Mouse (Mus musculus): ENCODE data around the gene Mob2. TPM values are rescaled to one million over a fixed set of nuclear protein-coding genes. Genes with fewer than 3 reads are reported as not detected.
A peak's percentile ranks its signal among the peaks of the same experiment; 100 is the strongest.

Mob2 gene
- polyA plus RNA-seq, 1 experiment from 2014 or later: 64.6 TPM

GRCm38 (mm10) chr7:142045344-142045743 is 15.5 kb downstream of the Mob2 start:
- Histone ChIP-seq H3K27me3 (replicated peaks) (no peaks in the 10 kb centered on the region), H3K9ac (no peak overlapping the region), H3K4me3 (no peak overlapping the region), H3K36me3 (peaks cover 32% of the 10 kb centered on the region), H3K4me1 (peaks cover 14% of the 10 kb centered on the region), H3K9me3 (replicated peaks) (no peaks in the 10 kb centered on the region), H3K27ac (no peak overlapping the region), H3K4me2 (no peak overlapping the region)
- WGBS (ENCODE audit: insufficient replicate concordance): 75% methylated on average over 2 of the region's 2 CpGs
- ATAC-seq: no peak

GRCm38 (mm10) chr7:142040756-142041155 is 20.1 kb downstream of the Mob2 start:
- Histone ChIP-seq H3K9me3 (replicated peaks) (no peaks in the 10 kb centered on the region), H3K4me2 (no peak overlapping the region), H3K4me1 (peaks cover 15% of the 10 kb centered on the region), H3K36me3 (peaks cover 23% of the 10 kb centered on the region; the same call in 1 of the 2 replicates), H3K4me3 (no peak overlapping the region), H3K9ac (no peak overlapping the region), H3K27ac (no peak overlapping the region), H3K27me3 (replicated peaks) (no peaks in the 10 kb centered on the region)
- no peak for ATAC-seq
- 87% methylated on average over 3 of the region's 3 CpGs for WGBS (ENCODE audit: insufficient replicate concordance)

GRCm38 (mm10) chr7:142037553-142038170 is 23.2 kb downstream of the Mob2 start:
- 78% methylated on average over 4 of the region's 4 CpGs for WGBS (ENCODE audit: insufficient replicate concordance)
- H3K27me3 ChIP-seq (replicated peaks): no peaks in the 10 kb centered on the region
- peak; percentile 80 for ATAC-seq
- H3K27ac ChIP-seq: no peak overlapping the region
- no peak overlapping the region for H3K4me3 ChIP-seq
- H3K9me3 ChIP-seq (replicated peaks): no peaks in the 10 kb centered on the region
- H3K9ac ChIP-seq: no peak overlapping the region
- peaks cover 16% of the 10 kb centered on the region; the same call in 1 of the 2 replicates for H3K36me3 ChIP-seq
- peaks cover 25% of the 10 kb centered on the region for H3K4me1 ChIP-seq
- H3K4me2 ChIP-seq: no peak overlapping the region

GRCm38 (mm10) chr7:142035048-142035811 is 25.6 kb downstream of the Mob2 start:
- Histone ChIP-seq H3K9ac (no peak overlapping the region), H3K36me3 (peaks cover 16% of the 10 kb centered on the region; the same call in 1 of the 2 replicates), H3K9me3 (replicated peaks) (no peaks in the 10 kb centered on the region), H3K4me2 (no peak overlapping the region), H3K27ac (no peak overlapping the region), H3K27me3 (replicated peaks) (no peaks in the 10 kb centered on the region), H3K4me3 (no peak overlapping the region), H3K4me1 (peaks cover 16% of the 10 kb centered on the region)
- ATAC-seq: no peak
- 59% methylated on average over 2 of the region's 2 CpGs for WGBS (ENCODE audit: insufficient replicate concordance)

GRCm38 (mm10) chr7:142034198-142034597 is 26.7 kb downstream of the Mob2 start:
- no peak overlapping the region for H3K4me3 ChIP-seq
- H3K4me2 ChIP-seq: no peak overlapping the region
- WGBS (ENCODE audit: insufficient replicate concordance): 71% methylated on average over 2 of the region's 2 CpGs
- ATAC-seq: no peak
- peaks cover 14% of the 10 kb centered on the region; the same call in 1 of the 2 replicates for H3K36me3 ChIP-seq
- H3K9ac ChIP-seq: no peak overlapping the region
- no peaks in the 10 kb centered on the region for H3K27me3 ChIP-seq (replicated peaks)
- no peaks in the 10 kb centered on the region for H3K9me3 ChIP-seq (replicated peaks)
- H3K27ac ChIP-seq: no peak overlapping the region
- H3K4me1 ChIP-seq: 0 out of 2 replicates have a peak, but pooled peaks cover 10% of the 10 kb centered on the region

DNA sequence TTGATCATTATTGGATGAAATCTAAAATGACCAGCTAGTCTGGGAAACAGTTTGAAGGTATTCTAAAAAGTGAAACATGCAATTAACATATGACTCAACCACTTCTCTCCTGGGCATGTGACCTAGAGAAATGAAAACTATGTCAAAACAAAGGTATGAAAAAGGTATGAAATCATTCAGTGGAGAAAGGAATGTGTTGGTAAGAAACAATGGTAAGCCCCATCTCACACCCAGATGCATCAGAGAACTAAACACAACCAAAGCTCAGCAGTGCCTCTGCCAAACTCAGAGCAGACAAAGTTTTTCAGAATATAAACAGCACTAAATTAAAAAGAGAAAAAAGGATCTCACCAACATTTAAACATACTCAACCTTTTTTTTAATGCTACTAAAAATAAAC is 30.8 kb downstream of the Mob2 start:
- ATAC-seq: no peak
- H3K9ac ChIP-seq: no peak overlapping the region
- H3K4me1 ChIP-seq: peaks cover 36% of the 10 kb centered on the region
- H3K27ac ChIP-seq: no peak overlapping the region
- H3K4me3 ChIP-seq: no peak overlapping the region
- no peaks in the 10 kb centered on the region for H3K27me3 ChIP-seq (replicated peaks)
- no peak overlapping the region for H3K4me2 ChIP-seq
- no peaks in the 10 kb centered on the region for H3K36me3 ChIP-seq
- no peaks in the 10 kb centered on the region for H3K9me3 ChIP-seq (replicated peaks)

- WGBS (ENCODE audit: insufficient replicate concordance): 85% methylated on average over 4 of the region's 4 CpGs
- peak overlapping the region; percentile 33 for H3K4me3 ChIP-seq
- H3K9ac ChIP-seq: peak overlapping the region; percentile 25; the same call in 1 of the 2 replicates
- peak overlapping the region; percentile 49 for H3K4me2 ChIP-seq
- H3K9me3 ChIP-seq (replicated peaks): no peaks in the 10 kb centered on the region
- H3K27ac ChIP-seq: peak overlapping the region; percentile 80
- peak; percentile 92 for ATAC-seq
- H3K4me1 ChIP-seq: peaks cover 44% of the 10 kb centered on the region
- 0 out of 2 replicates have a peak, but pooled peaks cover 9% of the 10 kb centered on the region for H3K36me3 ChIP-seq
- H3K27me3 ChIP-seq (replicated peaks): no peaks in the 10 kb centered on the region
Observed at GRCm38 (mm10) chr7:142025926-142026325, 34.9 kb downstream of the Mob2 start.

- H3K4me2 ChIP-seq: peak overlapping the region; percentile 49
- no peak for ATAC-seq
- H3K27ac ChIP-seq: peak overlapping the region; percentile 80
- peak overlapping the region; percentile 18; the same call in 1 of the 2 replicates for H3K9ac ChIP-seq
- H3K9me3 ChIP-seq (replicated peaks): no peaks in the 10 kb centered on the region
- H3K27me3 ChIP-seq (replicated peaks): no peaks in the 10 kb centered on the region
- peaks cover 51% of the 10 kb centered on the region for H3K4me1 ChIP-seq
- WGBS (ENCODE audit: insufficient replicate concordance): 81% methylated on average over 2 of the region's 2 CpGs
- H3K36me3 ChIP-seq: peaks cover 17% of the 10 kb centered on the region
- H3K4me3 ChIP-seq: peak overlapping the region; percentile 33
Observed at GRCm38 (mm10) chr7:142025196-142025595, 35.7 kb downstream of the Mob2 start.

DNA sequence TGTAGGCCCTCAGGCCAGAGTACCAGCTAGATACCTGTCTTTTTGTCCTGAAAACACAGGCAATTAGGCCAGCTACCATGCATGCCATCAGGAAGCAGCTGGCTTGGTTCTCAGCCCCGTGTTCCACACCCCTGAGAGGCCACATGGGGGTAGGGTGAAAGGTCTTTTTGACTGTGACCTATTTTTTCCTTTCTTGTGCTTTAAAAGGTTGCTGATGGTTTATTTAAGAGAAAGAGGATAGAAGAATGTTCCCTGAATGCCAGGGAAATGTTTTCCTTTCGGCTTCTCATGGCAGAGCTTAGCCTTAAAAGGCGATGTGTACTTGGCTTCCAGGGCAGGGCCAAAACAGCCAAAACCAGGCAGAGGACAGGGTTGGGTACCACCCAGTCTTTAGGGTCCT is 40.0 kb downstream of the Mob2 start:
- no peak overlapping the region for H3K4me2 ChIP-seq
- no peak overlapping the region for H3K27ac ChIP-seq
- H3K9me3 ChIP-seq (replicated peaks): no peaks in the 10 kb centered on the region
- no peak for ATAC-seq
- no peak overlapping the region for H3K4me3 ChIP-seq
- no peak overlapping the region for H3K9ac ChIP-seq
- H3K4me1 ChIP-seq: peaks cover 53% of the 10 kb centered on the region
- 71% methylated on average over 3 of the region's 3 CpGs for WGBS (ENCODE audit: insufficient replicate concordance)
- H3K27me3 ChIP-seq (replicated peaks): no peaks in the 10 kb centered on the region
- H3K36me3 ChIP-seq: peaks cover 23% of the 10 kb centered on the region

- peak; percentile 72 for ATAC-seq
- peaks cover 34% of the 10 kb centered on the region for H3K36me3 ChIP-seq
- 51% methylated on average over 2 of the region's 2 CpGs for WGBS (ENCODE audit: insufficient replicate concordance)
Observed at GRCm38 (mm10) chr7:142019699-142020098, 41.2 kb downstream of the Mob2 start.

GRCm38 (mm10) chr7:142016562-142016961 is 44.3 kb downstream of the Mob2 start:
- WGBS (ENCODE audit: insufficient replicate concordance): 49% methylated on average over 1 of the region's 1 CpGs
- peaks cover 34% of the 10 kb centered on the region for H3K4me1 ChIP-seq
- H3K9me3 ChIP-seq (replicated peaks): no peaks in the 10 kb centered on the region
- H3K27me3 ChIP-seq (replicated peaks): no peaks in the 10 kb centered on the region
- H3K9ac ChIP-seq: no peak overlapping the region
- H3K27ac ChIP-seq: no peak overlapping the region
- ATAC-seq: no peak
- H3K4me3 ChIP-seq: no peak overlapping the region
- peaks cover 59% of the 10 kb centered on the region for H3K36me3 ChIP-seq
- no peak overlapping the region for H3K4me2 ChIP-seq

More at GRCm38 (mm10) chr7:142019699-142020098, 41.2 kb downstream of the Mob2 start:
- peaks cover 44% of the 10 kb centered on the region for H3K4me1 ChIP-seq
- no peak overlapping the region; the same call in 1 of the 2 replicates for H3K27ac ChIP-seq
- no peaks in the 10 kb centered on the region for H3K27me3 ChIP-seq (replicated peaks)
- H3K4me3 ChIP-seq: no peak overlapping the region
- no peak overlapping the region for H3K4me2 ChIP-seq
- H3K9ac ChIP-seq: no peak overlapping the region
- no peaks in the 10 kb centered on the region for H3K9me3 ChIP-seq (replicated peaks)

DNA sequence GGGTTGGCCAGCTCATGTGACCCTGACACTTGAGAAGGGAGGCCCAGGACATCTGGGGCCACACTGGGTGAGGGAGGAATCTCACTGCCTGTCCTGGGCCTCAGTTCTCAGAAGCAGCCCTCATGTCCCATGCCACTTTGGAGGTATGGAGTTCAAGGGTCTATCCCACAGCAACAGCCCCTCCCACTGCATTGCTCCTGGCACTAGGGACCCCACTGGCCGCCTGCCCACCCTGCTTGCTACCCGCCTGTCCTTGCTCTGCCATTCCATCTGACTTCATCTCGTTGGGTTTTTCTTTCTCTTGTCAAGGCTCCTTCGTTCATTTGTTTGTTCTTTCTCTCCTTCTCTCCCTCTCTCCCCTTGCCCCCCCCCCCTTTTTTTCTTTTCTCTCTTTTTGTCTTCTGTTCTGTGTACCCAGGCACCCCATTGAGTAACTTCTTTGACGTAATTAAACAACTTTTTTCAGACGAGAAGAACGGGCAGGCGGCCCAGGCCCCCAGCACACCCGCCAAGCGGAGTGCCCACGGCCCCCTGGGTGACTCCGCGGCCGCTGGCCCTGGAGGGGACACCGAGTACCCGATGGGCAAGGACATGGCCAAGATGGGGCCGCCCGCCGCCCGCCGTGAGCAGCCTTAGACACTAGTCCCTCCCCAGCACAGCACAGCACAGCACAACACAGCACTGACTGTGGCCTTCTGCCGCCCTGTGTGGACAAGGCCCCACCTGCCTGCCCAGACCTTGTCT is 59.1 kb downstream of the Mob2 start:
- Histone ChIP-seq H3K27ac (no peak overlapping the region), H3K4me2 (no peak overlapping the region), H3K36me3 (peaks cover 24% of the 10 kb centered on the region), H3K9ac (no peak overlapping the region), H3K9me3 (replicated peaks) (no peaks in the 10 kb centered on the region), H3K27me3 (replicated peaks) (no peaks in the 10 kb centered on the region), H3K4me3 (no peak overlapping the region), H3K4me1 (no peaks in the 10 kb centered on the region)
- ATAC-seq: no peak
- WGBS (ENCODE audit: insufficient replicate concordance): 83% methylated on average over 22 of the region's 22 CpGs
